Mouse (Mus musculus) lung, postnatal 0 days (tissue): Measurements from ENCODE around the gene Lta.

Source experiments
- CTCF ChIP-seq: IDR thresholded peaks from 2 replicates; pipeline ENCODE4 v1.5.1; 2016; ENCODE audit warnings: antibody characterized with exemption, mild to moderate bottlenecking
- EP300 ChIP-seq: IDR thresholded peaks from 2 replicates; pipeline ENCODE4 v1.6.1; 2016; ENCODE audit warnings: antibody characterized with exemption, mild to moderate bottlenecking, control low read depth

DNA sequence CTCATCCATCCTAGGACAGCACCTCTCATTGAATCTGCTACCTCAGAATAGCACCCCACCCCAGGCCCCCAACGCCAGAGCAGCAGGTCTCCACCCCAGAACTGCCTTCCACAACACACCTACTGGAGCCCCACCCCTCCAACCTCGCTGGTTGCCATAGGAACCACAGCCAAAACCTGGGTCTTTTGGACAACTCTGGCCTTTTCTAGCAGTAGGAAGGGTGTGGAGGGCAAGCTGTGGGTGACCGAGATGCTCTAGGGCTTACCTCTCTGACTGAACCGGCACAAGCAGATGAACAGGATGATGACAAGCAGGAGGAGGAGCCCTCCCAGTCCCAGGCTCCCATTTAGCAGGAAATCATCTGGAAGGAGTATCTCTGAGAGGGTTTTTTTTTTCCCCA, 18.5 kb downstream of the Lta start:
- TF ChIP-seq CTCF (no peak), EP300 (no peak)
